9 mouse cellular contexts compared by ENCODE assay signal in genomic region chr13:43250653-43251052, GRCm38 (mm10). TPM values are rescaled to one million over a fixed set of nuclear protein-coding genes. Genes with fewer than 3 reads are reported as not detected.
A peak's percentile ranks its signal among the peaks of the same experiment; 100 is the strongest.
DNase-seq lines count a peak whose midpoint lies in the region; ATAC-seq lines count a peak whose summit lies in the region.
"Had no signal": no experiment of that assay in that cellular context is flagged by ENCODE, and none has a peak within 500 bp of the region (broad histone marks: within the 10 kb centered on the region; RNA-seq: fewer than 3 reads in every experiment).

No protein-coding gene starts in this region.

- H3K27me3 ChIP-seq in liver, embryonic 12.5 days (replicated peaks): peaks cover 14% of the 10 kb centered on the region; the same call in 1 of the 2 replicates
- H3K27me3 ChIP-seq in forebrain, embryonic 16.5 days (replicated peaks; ENCODE audit: control insufficient read depth, insufficient read depth, low read length): no peaks in the 10 kb centered on the region
- H3K27me3 ChIP-seq: forebrain, embryonic 13.5 days had no signal

- ATAC-seq in liver, embryonic 12.5 days: peak; percentile 57
- no peak for ATAC-seq in forebrain, embryonic 16.5 days
- ATAC-seq: forebrain, embryonic 13.5 days had no signal

- H3K27ac ChIP-seq in liver, embryonic 12.5 days: no peak overlapping the region
- no peak overlapping the region for H3K27ac ChIP-seq in forebrain, embryonic 16.5 days (ENCODE audit: low read length)

- peaks cover 40% of the 10 kb centered on the region for H3K4me1 ChIP-seq in liver, embryonic 12.5 days
- H3K4me1 ChIP-seq in forebrain, embryonic 16.5 days (replicated peaks; ENCODE audit: control insufficient read depth, insufficient read depth, low read length): no peaks in the 10 kb centered on the region

- 12% methylated on average over 6 of the region's 6 CpGs for WGBS in liver, embryonic 12.5 days (ENCODE audit: insufficient replicate concordance)
- 93% methylated on average over 6 of the region's 6 CpGs for WGBS in forebrain, embryonic 16.5 days

- H3K4me3 ChIP-seq in liver, embryonic 12.5 days: no peak overlapping the region
- H3K4me3 ChIP-seq in forebrain, embryonic 16.5 days (replicated peaks; ENCODE audit: low read length): no peak overlapping the region
- H3K4me3 ChIP-seq: forebrain, embryonic 13.5 days had no signal

- intact Hi-C loops in heart, postnatal 14 days (cut with DNase I): no loop called here

- H3K4me2 ChIP-seq in liver, embryonic 12.5 days: peak overlapping the region; percentile 31
- no peak overlapping the region for H3K4me2 ChIP-seq in forebrain, embryonic 16.5 days (ENCODE audit: low read length)
- H3K4me2 ChIP-seq: forebrain, embryonic 13.5 days had no signal

- no peaks in the 10 kb centered on the region for H3K36me3 ChIP-seq in liver, embryonic 12.5 days
- no peaks in the 10 kb centered on the region for H3K36me3 ChIP-seq in forebrain, embryonic 16.5 days (ENCODE audit: control insufficient read depth, insufficient read depth)

- DNase-seq in B cell, adult 2 months: peak; percentile 66
- DNase-seq in CD8-positive naive resting alpha-beta T cell, adult 2 months (ENCODE audit: low read depth in 2 of 2, low spot score in 2 of 2): peak; percentile 42 to 50
- peak; percentile 87 to 95 for DNase-seq in natural killer cell, adult 2 months (ENCODE audit: low spot score in 2 of 2)
- DNase-seq in cerebellum, adult 11 months: no peak
- no peak for DNase-seq in heart, postnatal 14 days
- DNase-seq: kidney, adult 18-20 months had no signal

- H3K9me3 ChIP-seq in liver, embryonic 12.5 days (replicated peaks): no peaks in the 10 kb centered on the region
- H3K9me3 ChIP-seq in forebrain, embryonic 16.5 days (ENCODE audit: control insufficient read depth, low read length): no peaks in the 10 kb centered on the region
- H3K9me3 ChIP-seq: forebrain, embryonic 13.5 days had no signal

- H3K9ac ChIP-seq in liver, embryonic 12.5 days: 0 out of 2 replicates have a peak overlapping the region, but pooled peaks have one; percentile 7
- no peak overlapping the region for H3K9ac ChIP-seq in forebrain, embryonic 16.5 days (replicated peaks; ENCODE audit: low read depth, low read length)
- H3K9ac ChIP-seq: forebrain, embryonic 13.5 days had no signal

RNA-seq across cellular contexts. Expression of gene Gfod1, which starts 53.3 kb away (rescaled TPM):
- 0.18 and 0.54 TPM in 2 replicates for polyA plus RNA-seq in liver, embryonic 12.5 days (2016; fragmentation: Nextera tagmentation; extraction: Ambion mirVana)
- polyA plus RNA-seq in forebrain, embryonic 16.5 days (2015; fragmentation: Nextera tagmentation; extraction: Ambion mirVana): 2.1 and 2.3 TPM in 2 replicates
- total RNA-seq in heart, postnatal 14 days (2021): 10 to 100 TPM; 31.8 to 32.0 TPM

Comparison
In these comparisons a context has a peak if more than half of its experiments do, and no peak if none do; other contexts are left out.
1. DNase-seq: peak in B cell, adult 2 months (2 of 2), CD8-positive naive resting alpha-beta T cell, adult 2 months (2 of 2) and natural killer cell, adult 2 months (2 of 2); none in cerebellum, adult 11 months (single experiment) and heart, postnatal 14 days (0 of 2).